Mouse (Mus musculus): Measurements from ENCODE around the gene Supt20. TPM values are rescaled to one million over a fixed set of nuclear protein-coding genes. Genes with fewer than 3 reads are reported as not detected.

Supt20 gene
- polyA plus RNA-seq (2012; rRNA removed; ENCODE audit: low replicate concordance), result 46.2 and 50.7 TPM in 2 replicates

DNA sequence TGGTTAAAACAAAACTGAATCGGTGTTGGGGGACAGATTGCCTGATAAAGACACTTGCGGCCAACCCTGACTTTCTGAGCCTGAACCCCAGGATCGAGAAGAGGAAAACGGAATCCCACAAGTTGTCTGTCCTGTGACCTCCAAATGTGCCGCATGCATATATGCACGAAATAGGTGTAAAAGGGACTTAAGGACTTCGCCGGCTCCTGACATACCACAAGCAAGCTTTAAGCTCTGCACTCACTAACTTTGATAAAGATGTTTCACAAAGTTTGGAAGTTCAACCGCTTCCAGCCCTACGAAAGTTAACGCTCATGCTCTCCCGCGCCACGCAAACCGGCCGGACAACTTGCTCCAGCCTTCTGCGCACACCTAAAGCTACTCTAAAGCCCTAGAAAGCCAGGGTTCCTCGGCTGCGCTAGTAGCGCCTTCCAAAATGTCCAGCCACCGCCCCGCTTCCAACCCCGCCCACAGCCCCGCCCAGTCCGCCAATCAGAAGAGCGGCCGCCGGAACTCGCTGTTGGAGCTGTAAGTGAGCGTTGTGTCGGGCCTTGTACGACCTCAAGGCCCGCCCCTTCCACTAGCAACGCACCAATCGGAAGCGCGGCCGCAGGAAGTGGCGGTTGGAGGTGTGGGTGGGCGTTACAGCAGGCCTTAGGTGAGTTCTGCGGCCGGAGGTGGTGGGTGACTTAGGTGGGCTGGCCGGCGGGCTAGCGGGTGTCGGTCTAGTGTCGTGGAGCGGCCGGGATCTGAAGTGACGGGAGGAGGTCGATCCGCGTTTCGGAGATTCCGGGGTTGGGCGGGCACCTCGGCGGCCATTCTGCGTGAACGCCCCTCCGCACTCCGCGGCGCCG is at the start of gene Supt20:
Gene Supt20 (plus strand): TSS at position 606 of the 854 bp plus-strand sequence.

DNA sequence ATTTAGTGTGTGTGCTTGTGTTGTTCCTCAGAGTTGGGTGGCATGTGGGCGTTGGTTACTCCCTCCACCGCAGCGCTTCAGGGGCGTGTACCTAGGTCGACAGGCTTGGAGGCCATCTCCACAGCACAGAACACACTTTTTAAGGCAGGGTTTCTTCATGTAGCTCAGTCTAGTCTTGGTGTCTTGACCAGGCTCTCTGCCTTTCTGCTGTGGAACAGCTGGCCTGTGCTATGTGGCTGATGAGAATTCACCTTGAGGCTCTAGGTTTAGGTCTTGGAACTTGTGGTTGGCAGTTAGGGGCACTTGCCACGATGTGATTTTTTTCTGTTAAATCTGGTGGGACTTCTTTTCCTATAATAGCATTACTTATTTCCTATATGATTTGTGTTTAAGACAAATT is 21.6 kb downstream of the Supt20 start, which contains the start of gene Gm21958:
Gene Gm21958 (minus strand): TSS at position 101 of the 400 bp plus-strand sequence.

DNA sequence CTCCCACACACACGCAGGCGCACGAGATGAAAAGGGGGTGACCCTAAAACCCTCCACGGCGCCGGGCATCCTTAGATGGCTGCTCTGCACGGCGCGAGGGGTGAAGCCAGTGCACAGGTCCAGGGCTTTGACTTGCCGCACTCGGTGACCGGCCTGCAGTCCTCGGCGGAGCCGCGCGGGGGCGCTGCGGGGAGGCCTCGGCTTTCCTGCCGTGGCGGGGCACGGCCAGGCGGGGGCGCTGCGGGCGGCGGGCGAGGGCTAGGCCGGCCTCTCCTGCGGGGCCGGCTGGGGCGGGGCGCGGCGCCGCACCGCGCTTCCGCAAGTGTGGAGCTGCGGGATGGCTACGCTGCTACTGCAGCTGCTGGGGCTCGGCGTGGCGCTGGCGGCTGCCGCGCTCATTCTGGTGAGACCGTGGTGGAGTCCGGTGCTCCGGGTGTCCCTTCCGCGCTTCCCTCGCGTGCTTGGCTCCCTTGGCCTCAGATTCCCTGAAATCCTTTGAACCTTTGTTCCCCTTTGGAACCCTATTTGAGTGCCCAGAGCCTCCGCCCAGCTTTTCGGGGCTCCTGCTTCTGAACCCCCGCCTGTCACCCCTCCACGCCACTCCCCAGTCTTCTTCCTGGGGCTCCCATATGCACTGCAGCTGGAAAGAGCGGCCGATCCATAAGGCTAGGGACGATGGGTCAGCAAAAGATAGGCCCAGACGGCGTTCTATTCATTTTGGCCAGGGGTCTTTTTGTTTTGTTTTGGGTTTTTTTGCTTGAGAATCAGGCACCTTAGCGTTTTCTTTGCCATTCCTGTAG is 42.8 kb downstream of the Supt20 start, which contains the start of the genes Exosc8 and Alg5:
Gene Exosc8 (minus strand): TSS at position 147 of the 800 bp plus-strand sequence.
Gene Alg5 (plus strand): TSS at position 293 of the 800 bp plus-strand sequence.

DNA sequence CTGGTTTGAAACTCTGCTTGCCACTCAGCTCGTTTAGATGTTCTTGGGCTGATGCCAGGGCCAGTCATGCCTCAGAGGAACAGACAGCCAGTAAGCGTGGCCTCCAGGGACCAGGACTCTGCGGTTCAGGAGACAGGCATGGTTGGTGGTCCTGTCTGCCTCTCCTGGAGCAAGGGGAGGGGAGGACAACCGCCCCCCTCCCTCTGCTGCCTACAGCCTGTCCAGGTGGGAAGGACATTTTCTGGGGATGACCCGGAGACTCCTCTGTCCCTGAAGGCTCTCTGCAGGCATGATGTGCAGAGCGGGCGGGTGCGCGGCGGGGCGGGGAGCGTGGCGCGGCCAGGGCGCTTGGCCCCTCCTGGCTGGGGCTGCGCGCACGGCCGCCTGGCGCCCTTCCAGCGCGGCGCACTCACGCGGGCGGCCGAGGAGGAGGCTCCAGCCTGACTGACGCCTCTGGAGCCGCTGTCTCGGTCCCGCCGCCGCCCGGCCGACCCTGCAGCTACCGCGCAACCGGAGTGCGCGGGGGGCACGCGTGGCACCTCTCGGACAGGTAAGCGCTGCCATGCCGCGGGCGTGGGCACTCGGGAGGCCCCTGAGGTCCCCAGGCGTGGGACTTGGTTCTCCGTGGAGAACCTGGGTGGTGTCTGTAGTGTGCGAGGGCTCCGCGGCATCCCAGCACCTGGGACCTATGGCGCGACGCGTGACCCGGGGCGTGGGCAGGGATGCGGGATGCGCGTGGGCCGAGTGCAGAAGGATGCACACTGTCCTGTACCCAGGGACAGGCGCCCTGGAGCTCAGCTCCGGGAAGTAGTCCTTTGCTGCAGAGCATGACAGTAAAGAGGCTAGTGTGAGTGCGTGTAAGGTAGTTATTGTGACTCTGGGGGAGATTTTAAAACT is 62.8 kb downstream of the Supt20 start, which contains the start of gene Smad9:
Gene Smad9 (plus strand): TSS at position 438 of the 897 bp plus-strand sequence.

Other genes with a start within 250 kb of the Supt20 start
- not detected in 2 replicates for gene Gm21958, start 21.5 kb downstream of the Supt20 start, polyA plus RNA-seq (2012; rRNA removed; ENCODE audit: low replicate concordance)
- 18.4 and 24.9 TPM in 2 replicates for gene Exosc8, start 42.6 kb downstream of the Supt20 start, polyA plus RNA-seq (2012; rRNA removed; ENCODE audit: low replicate concordance)
- 10.9 and 20.9 TPM in 2 replicates for gene Alg5, start 42.7 kb downstream of the Supt20 start, polyA plus RNA-seq (2012; rRNA removed; ENCODE audit: low replicate concordance)
- gene Smad9, start 62.8 kb downstream of the Supt20 start, polyA plus RNA-seq (2012; rRNA removed; ENCODE audit: low replicate concordance), result 0.47 TPM in 2 replicates
- 11.0 and 17.9 TPM in 2 replicates for gene Rfxap, start 115.0 kb downstream of the Supt20 start, polyA plus RNA-seq (2012; rRNA removed; ENCODE audit: low replicate concordance)
- gene Sertm1, start 223.1 kb downstream of the Supt20 start, polyA plus RNA-seq (2012; rRNA removed; ENCODE audit: low replicate concordance), result not detected in 2 replicates